Mouse (Mus musculus) spleen, postnatal 36 days (tissue): Measurements from ENCODE around the gene Iqcj.
"Not testable (repeated sequence)": the region's sequence is repeated elsewhere in the genome, so short reads cannot be mapped to it uniquely, and the experiment has no call there.

Experiments used
- DNase-seq, 2 experiments: peaks; one replicate each; pipeline ENCODE4 v3.0.0; 2022; ENCODE audit warnings: low spot score in 2 of 2, mixed read lengths in 1 of 2

The Iqcj gene

GRCm38 (mm10) chr3:68071395-68072386 is 179.7 kb downstream of the Iqcj start:
- DNase-seq = no peak

GRCm38 (mm10) chr3:68077406-68077805 is 185.4 kb downstream of the Iqcj start:
- DNase-seq = no peak

DNA sequence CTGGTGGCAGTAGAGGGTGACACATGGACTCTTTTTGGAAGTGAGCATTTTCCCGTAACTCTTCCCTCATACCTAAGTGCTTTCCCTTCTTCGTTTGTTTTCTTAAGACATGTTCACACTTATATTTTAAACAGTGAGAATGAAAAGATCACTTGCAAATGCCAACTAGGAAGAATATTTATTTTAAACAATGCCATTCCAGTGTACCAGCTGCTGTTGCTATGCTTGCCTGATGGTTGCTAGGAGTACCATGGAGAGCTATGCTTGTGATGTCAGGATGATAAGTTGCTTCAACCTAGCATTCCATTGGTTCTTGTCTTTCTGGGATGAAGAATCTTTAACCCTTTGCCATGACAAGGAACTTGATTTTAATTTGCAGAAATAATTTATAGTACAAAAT is 193.0 kb downstream of the Iqcj start:
- DNase-seq = no peak

DNA sequence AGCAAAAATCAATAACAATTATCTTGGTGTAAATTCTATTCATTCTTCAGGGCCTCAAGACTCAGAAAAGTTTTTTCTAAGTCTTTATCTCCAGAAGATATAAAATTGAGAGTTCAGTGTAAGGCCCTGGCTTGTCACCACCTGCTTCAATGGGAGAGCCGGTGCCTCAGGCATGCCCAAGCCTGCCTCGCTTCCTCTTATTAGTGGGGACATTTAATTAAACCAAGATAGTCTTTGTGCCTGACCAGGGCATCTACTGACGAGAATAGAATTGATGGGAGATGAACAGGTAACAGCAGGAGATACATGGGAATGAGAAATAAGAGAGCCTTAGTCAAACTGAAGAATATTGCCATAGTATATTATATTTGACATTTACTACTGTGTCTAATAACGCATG is 200.1 kb downstream of the Iqcj start:
- DNase-seq = no peak

DNA sequence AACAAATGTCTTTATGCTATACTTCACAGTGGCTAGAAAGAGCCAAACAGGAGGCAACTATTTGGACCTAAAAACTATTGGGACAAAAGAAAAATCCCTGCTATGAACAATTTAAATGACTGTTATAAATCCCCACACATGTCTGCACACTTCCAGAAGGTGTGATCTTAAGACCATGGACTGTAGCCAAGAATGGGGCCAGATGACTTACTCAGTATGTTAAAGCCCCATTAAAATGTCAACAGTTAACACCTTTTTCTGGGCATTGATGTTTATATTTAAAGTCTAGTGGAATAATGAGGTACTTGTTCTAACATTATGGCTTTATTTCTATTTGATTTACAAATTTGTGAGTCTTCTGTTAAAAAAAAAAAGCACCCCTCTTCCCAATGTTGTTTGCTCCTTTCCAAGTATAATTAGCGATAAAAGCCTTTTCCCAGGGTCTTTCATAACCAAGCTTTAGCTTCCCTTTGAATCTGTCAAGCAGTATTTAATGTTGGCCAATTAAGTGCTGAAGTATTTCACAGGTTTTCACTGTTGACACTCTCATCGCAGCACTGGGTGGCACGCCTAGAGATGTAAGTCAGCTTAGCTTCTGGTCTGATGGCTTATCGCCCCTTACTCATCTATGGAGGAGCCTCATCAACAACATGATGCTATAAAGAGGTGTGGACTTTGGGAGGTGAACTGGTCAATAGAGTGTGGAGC is 204.9 kb downstream of the Iqcj start:
- DNase-seq = no peak

- DNase-seq = not testable (repeated sequence)
Observed at GRCm38 (mm10) chr3:68099561-68099960, 207.5 kb downstream of the Iqcj start.

DNA sequence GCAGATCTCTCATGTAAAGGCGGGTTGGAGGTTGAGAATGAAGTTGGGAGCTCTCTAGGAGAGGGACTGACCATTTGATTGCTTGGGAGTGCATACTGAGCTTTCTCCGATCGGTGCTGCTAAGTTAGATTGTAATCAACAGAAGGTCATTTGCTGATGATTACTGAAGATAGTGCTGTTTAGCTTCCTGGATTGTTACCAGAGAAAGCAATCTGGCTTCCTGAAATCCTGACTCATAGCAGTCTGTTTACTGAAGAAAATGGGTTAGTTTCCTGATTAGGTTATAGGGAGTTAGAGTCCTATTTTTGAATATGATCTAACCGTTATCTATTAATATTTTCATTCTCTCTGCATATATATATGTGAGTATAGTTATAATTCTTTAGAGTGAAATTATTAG is 209.3 kb downstream of the Iqcj start:
- DNase-seq = no peak

GRCm38 (mm10) chr3:68105081-68105685 is 213.2 kb downstream of the Iqcj start:
- DNase-seq = no peak
